Mouse (Mus musculus) liver, embryonic 12.5 days (tissue): ENCODE measurements around the gene Mylk4. TPM values are rescaled to one million over a fixed set of nuclear protein-coding genes. Genes with fewer than 3 reads are reported as not detected.

Experiments used
- ATAC-seq: fragments of 200-750 bp; cut with Nextera tagmentation; 2 replicates; pipeline ENCODE4 v1.8.0; 2017; ENCODE audit warnings: moderate number of reproducible peaks, mild to moderate bottlenecking, moderate library complexity
- H3K27ac ChIP-seq: fragments of 300-500 bp; sonication (generic); 2 replicates; pipeline ENCODE4 v1.5.1; 2016; ENCODE audit warnings: mild to moderate bottlenecking
- H3K27me3 ChIP-seq: fragments of 300-500 bp; sonication (generic); replicated peaks from 2 replicates; pipeline ENCODE4 v1.6.1; 2016; ENCODE audit warnings: mild to moderate bottlenecking, moderate library complexity
- H3K36me3 ChIP-seq: fragments of 300-500 bp; sonication (generic); 2 replicates; pipeline ENCODE4 v1.6.1; 2016; ENCODE audit warnings: mild to moderate bottlenecking, moderate library complexity
- H3K4me1 ChIP-seq: fragments of 300-500 bp; sonication (generic); 2 replicates; pipeline ENCODE4 v1.6.1; 2016
- H3K4me2 ChIP-seq: fragments of 300-500 bp; sonication (generic); 2 replicates; pipeline ENCODE4 v1.6.1; 2016; ENCODE audit warnings: mild to moderate bottlenecking, moderate library complexity
- H3K4me3 ChIP-seq: fragments of 300-500 bp; sonication (generic); 2 replicates; pipeline ENCODE4 v1.5.1; 2016; ENCODE audit warnings: mild to moderate bottlenecking, moderate library complexity
- H3K9ac ChIP-seq: fragments of 300-500 bp; sonication (generic); 2 replicates; pipeline ENCODE4 v1.6.1; 2016; ENCODE audit warnings: mild to moderate bottlenecking, moderate library complexity
- H3K9me3 ChIP-seq: fragments of 300-500 bp; sonication (generic); replicated peaks from 2 replicates; pipeline ENCODE4 v1.6.1; 2016; ENCODE audit warnings: mild to moderate bottlenecking, moderate library complexity
- WGBS: fragments of 180-500 bp; shearing (Covaris S2); methylation state at CpG from one replicate; pipeline ENCODE4 v1.1.7; 2016; ENCODE audit not compliant: insufficient replicate concordance; 5-methylcytosine and 5-hydroxymethylcytosine counted together
- polyA plus RNA-seq: library from polyadenylated mRNA; unstranded; fragments of >200 nt; fragmentation: Nextera tagmentation; extraction: Ambion mirVana; gene quantifications from 2 replicates; pipeline ENCODE4 v1.2.1, GENCODE M21; 2016

The Mylk4 gene
- polyA plus RNA-seq, 1 experiment from 2014 or later, result 0.05 TPM

DNA sequence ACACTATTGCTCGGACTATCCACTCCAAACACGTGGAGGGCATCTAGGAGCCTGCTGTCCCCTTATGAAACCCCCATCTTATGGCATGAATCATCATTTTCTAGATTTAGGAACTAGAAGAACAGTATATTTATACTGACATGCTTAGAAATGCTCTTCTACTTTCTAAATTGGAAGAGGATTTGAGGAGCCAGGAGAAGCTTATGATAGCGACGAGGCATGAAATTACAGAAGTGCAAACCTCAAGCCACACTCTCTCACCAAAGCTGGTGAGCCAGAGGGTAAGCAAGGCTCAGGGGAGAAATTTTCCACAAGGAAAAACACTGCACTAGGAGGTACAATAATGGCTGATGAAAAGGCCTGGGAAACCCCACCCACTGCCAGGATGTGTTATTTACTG is 6.0 kb upstream of the Mylk4 start:
- WGBS, result 64% methylated on average over 4 of the region's 4 CpGs
- H3K4me3 ChIP-seq, result no peak overlapping the region
- H3K9ac ChIP-seq, result no peak overlapping the region
- no peaks in the 10 kb centered on the region for H3K9me3 ChIP-seq
- H3K27ac ChIP-seq, result no peak overlapping the region
- no peaks in the 10 kb centered on the region for H3K4me1 ChIP-seq
- H3K4me2 ChIP-seq, result no peak overlapping the region
- no peaks in the 10 kb centered on the region for H3K27me3 ChIP-seq
- no peak for ATAC-seq
- no peaks in the 10 kb centered on the region for H3K36me3 ChIP-seq

DNA sequence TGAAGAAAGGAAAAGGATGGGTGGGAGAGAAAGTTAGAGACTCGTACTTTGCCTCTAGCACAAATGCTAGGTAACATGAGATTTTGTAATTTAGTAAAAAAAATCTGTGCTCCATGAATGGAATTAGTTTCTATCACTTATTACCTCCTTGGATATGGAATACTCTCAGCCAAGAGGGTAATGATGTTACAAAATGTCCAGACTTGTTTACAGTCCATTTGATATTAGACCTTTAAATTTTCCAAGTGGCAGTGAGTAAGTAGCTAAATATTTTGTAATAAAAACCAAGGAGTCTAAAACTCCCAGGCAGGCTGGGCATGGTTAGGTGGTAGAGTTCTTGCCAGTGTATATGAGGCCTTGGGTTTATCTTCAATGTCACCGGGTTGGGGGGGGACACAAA is 3.8 kb upstream of the Mylk4 start:
- Histone ChIP-seq H3K36me3 (no peaks in the 10 kb centered on the region), H3K27me3 (no peaks in the 10 kb centered on the region), H3K9ac (no peak overlapping the region), H3K9me3 (no peaks in the 10 kb centered on the region), H3K4me2 (no peak overlapping the region), H3K4me3 (no peak overlapping the region), H3K4me1 (no peaks in the 10 kb centered on the region), H3K27ac (no peak overlapping the region)
- 48% methylated on average over 2 of the region's 2 CpGs for WGBS
- no peak for ATAC-seq

DNA sequence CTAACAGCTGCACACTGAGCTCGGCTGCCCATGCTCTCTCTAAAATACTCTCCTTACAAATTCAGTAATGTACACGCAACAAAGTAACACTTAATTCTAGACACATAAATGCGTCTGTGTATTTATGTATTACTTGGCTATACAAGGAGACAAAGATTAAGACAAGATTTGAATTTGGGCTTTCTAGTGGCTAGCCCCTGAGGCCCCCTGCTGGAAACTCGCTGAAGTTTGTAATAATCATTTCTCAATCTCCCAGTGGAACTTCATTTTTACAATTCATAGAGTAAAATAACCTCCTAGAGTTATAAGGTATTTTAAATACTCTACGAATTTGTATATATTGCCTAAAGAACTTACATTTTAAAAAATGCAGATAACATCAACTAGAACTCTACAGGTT is 699 bp downstream of the Mylk4 start:
- no peak for ATAC-seq
- Histone ChIP-seq H3K4me3 (no peak overlapping the region), H3K27me3 (no peaks in the 10 kb centered on the region), H3K27ac (no peak overlapping the region), H3K4me2 (no peak overlapping the region), H3K4me1 (no peaks in the 10 kb centered on the region), H3K36me3 (no peaks in the 10 kb centered on the region), H3K9ac (no peak overlapping the region), H3K9me3 (no peaks in the 10 kb centered on the region)
- 44% methylated on average over 5 of the region's 5 CpGs for WGBS

DNA sequence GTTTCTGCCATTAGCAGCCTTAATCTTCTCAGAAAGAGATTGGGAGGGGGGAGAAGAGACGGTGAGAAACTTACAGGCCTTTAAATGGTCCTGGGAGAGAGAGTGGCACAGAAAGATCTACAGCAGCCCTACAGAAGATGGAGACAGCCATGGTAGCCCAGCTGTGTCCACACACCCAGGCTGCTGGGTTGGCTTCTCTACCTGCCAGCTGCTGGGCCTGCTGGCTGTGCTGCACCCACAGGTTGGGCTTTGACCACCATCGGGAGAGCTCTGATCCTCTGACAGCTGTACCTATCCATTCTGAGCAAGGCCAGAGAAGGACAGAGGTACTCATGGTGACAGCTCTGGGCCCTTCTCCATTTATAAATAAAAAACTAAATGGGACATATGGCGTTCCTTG is 4.9 kb downstream of the Mylk4 start:
- no peak for ATAC-seq
- Histone ChIP-seq H3K9ac (no peak overlapping the region), H3K4me2 (no peak overlapping the region), H3K36me3 (no peaks in the 10 kb centered on the region), H3K4me3 (no peak overlapping the region), H3K9me3 (no peaks in the 10 kb centered on the region), H3K27ac (no peak overlapping the region), H3K4me1 (no peaks in the 10 kb centered on the region), H3K27me3 (no peaks in the 10 kb centered on the region)
- WGBS, result 53% methylated on average over 3 of the region's 3 CpGs

DNA sequence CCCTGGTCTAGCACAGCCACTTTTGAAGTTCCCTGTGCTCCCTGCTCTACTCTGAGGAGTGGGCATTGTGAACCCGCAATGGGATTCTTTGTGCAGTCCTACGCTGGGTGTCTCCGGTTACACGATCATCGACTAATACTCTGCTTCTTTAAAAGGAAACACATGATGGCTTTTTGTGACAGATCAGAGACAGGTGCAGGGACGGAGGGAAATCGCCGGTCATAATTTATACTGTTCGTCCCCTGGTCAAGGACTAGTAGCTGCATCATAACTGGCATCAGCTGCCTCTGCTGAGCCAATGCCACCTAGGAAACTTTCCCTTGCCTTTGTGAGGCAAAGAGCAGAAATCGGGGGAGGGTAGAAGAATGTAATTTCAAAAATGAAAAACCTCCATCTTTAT is 7.4 kb downstream of the Mylk4 start:
- ATAC-seq, result no peak
- 78% methylated on average over 10 of the region's 10 CpGs for WGBS
- no peak overlapping the region for H3K4me3 ChIP-seq

DNA sequence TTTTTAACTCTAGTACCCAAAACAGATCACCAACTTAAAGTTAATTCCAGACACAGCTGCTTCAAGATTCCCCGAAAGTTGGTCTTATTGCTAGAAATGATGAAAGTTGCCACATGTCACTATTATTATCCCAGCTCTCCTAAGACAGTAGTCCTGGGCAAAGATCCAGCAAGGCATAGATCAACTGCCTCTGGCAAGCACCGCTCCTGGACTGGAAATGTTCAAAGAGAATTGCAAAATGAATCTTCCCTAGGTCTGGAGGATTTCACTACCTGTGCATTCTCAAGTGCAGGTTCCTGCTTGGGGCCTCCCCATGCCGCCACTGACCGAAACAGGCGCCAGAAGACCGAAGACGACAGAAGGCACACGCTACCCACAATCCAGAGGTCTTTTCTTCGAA is 7.9 kb downstream of the Mylk4 start:
- Histone ChIP-seq H3K4me1 (no peaks in the 10 kb centered on the region), H3K4me2 (no peak overlapping the region), H3K9me3 (no peaks in the 10 kb centered on the region), H3K4me3 (no peak overlapping the region), H3K36me3 (no peaks in the 10 kb centered on the region), H3K9ac (no peak overlapping the region), H3K27me3 (no peaks in the 10 kb centered on the region), H3K27ac (no peak overlapping the region)
- WGBS, result 75% methylated on average over 9 of the region's 9 CpGs
- ATAC-seq, result no peak

More for the DNA sequence above, 7.4 kb downstream of the Mylk4 start:
- Histone ChIP-seq H3K4me1 (no peaks in the 10 kb centered on the region), H3K27ac (no peak overlapping the region), H3K4me2 (no peak overlapping the region), H3K36me3 (no peaks in the 10 kb centered on the region), H3K9me3 (no peaks in the 10 kb centered on the region), H3K9ac (no peak overlapping the region), H3K27me3 (no peaks in the 10 kb centered on the region)

DNA sequence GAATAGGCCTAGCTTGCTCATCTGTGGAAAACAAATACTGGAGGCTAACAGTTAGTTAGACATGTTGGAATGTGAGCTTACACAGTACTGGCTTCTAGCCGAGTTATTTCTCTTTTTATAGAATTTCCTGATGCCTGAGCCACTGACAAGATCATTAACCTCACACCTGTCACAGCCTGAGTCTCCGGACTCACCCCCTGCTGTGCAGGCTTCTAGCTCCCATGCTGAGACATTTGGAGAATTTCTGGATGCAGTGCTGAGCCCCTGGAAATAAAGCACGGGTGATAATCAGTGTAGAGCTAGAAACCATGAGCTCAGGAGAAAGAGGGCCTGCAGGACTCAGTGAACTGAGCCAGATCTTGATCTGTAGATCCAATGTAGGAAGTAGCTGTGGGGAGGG is 13.8 kb downstream of the Mylk4 start:
- no peaks in the 10 kb centered on the region for H3K36me3 ChIP-seq
- no peaks in the 10 kb centered on the region for H3K27me3 ChIP-seq
- H3K9ac ChIP-seq, result no peak overlapping the region
- H3K9me3 ChIP-seq, result no peaks in the 10 kb centered on the region
- no peak overlapping the region for H3K4me2 ChIP-seq
- ATAC-seq, result no peak
- H3K4me3 ChIP-seq, result no peak overlapping the region
- no peak overlapping the region for H3K27ac ChIP-seq
- no peaks in the 10 kb centered on the region for H3K4me1 ChIP-seq
- 24% methylated on average over 3 of the region's 3 CpGs for WGBS

DNA sequence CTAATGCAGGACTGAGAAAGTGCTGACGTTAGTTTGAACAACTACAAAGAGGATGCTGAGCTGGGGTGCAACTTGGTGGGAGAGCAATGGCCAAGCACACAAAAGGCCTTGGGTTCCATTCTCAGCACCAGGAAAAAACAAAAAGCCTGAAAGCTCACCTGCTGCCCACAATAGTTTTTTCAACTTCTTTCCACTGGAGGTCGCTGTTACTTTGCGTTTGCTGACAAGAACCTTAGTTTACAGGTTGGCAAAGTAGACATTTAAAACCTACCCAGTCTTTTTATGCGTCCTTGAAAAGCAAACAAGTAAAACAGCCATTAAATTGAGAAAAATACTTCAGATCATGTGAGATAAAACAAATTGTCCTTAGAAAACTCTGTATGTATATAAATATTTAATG is 15.7 kb downstream of the Mylk4 start:
- 8% methylated on average over 4 of the region's 4 CpGs for WGBS
- ATAC-seq, result no peak
- Histone ChIP-seq H3K4me1 (no peaks in the 10 kb centered on the region), H3K4me2 (no peak overlapping the region), H3K27me3 (no peaks in the 10 kb centered on the region), H3K4me3 (no peak overlapping the region), H3K36me3 (no peaks in the 10 kb centered on the region), H3K9me3 (no peaks in the 10 kb centered on the region), H3K9ac (no peak overlapping the region), H3K27ac (no peak overlapping the region)

DNA sequence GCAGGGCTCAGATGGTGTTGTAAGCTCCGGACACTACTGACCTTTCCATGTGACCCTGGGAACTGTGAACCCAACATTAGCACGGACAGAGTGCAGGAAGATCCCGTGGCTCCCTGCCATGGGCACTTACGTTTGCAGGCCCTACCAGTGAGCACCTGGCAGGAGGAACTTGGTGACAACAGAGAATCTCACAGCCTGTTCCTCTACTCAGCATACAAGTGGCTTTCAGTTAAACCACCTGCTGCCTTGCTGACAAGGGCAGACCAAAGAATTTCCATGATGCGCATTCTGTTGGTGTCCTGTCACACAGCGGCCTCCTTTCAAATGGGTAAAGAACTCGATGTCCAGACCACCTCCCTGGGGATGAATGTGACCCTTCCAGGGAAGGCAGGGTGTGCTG is 19.3 kb downstream of the Mylk4 start:
- no peak for ATAC-seq
- no peaks in the 10 kb centered on the region for H3K36me3 ChIP-seq

DNA sequence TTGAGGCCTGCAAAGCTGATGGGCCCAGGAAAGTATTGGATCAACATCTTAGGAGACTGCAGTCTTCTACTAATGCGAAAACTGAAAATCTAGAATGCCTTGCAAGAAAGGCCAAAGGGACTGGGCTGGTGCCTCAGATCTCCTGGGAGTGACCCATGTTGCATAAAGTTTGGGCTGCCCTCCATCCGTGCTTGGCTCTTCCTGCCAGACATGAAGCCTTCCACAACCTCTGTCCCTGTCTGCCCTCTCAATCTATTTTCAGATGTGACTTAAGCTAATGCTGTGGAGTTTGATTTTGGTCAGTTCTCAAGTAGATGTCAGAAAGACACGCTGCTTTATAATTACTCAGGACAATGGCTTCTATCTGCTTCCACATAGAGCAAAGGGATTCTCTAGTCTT is 20.6 kb downstream of the Mylk4 start:
- WGBS, result 47% methylated on average over 3 of the region's 3 CpGs
- no peaks in the 10 kb centered on the region for H3K27me3 ChIP-seq
- no peaks in the 10 kb centered on the region for H3K4me1 ChIP-seq

More for the DNA sequence above, 19.3 kb downstream of the Mylk4 start:
- no peak overlapping the region for H3K27ac ChIP-seq
- no peaks in the 10 kb centered on the region for H3K4me1 ChIP-seq
- no peaks in the 10 kb centered on the region for H3K27me3 ChIP-seq
- H3K4me3 ChIP-seq, result no peak overlapping the region
- no peak overlapping the region for H3K9ac ChIP-seq
- 36% methylated on average over 7 of the region's 7 CpGs for WGBS
- H3K4me2 ChIP-seq, result no peak overlapping the region
- no peaks in the 10 kb centered on the region for H3K9me3 ChIP-seq

DNA sequence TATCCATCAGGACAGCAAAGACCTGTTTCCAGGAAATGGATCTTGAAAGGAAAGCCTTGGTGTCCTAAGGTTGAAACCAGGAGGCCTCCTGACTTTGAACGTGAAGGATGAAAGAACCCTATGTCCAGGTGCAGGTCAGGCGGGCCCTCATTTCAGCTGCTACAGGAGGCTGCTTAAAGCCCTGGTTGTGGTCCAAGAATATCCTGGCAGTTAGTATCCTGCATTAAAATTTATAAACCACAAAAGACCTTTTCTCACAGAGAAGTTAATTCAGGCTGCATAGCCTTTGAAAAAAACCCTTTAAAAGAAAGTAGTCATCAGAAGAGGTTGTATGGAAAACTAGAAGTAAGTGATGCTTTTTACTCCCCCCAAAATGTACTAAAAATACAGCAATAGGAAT is 23.0 kb downstream of the Mylk4 start:
- WGBS, result 69% methylated on average over 2 of the region's 2 CpGs
- H3K27me3 ChIP-seq, result no peaks in the 10 kb centered on the region
- H3K4me3 ChIP-seq, result no peak overlapping the region
- no peak for ATAC-seq
- no peaks in the 10 kb centered on the region for H3K36me3 ChIP-seq
- H3K4me2 ChIP-seq, result no peak overlapping the region
- no peak overlapping the region for H3K9ac ChIP-seq
- no peak overlapping the region for H3K27ac ChIP-seq
- no peaks in the 10 kb centered on the region for H3K9me3 ChIP-seq
- no peaks in the 10 kb centered on the region for H3K4me1 ChIP-seq

More for the DNA sequence above, 20.6 kb downstream of the Mylk4 start:
- Histone ChIP-seq H3K36me3 (no peaks in the 10 kb centered on the region), H3K27ac (no peak overlapping the region), H3K4me3 (no peak overlapping the region), H3K4me2 (no peak overlapping the region), H3K9ac (no peak overlapping the region), H3K9me3 (no peaks in the 10 kb centered on the region)
- no peak for ATAC-seq

DNA sequence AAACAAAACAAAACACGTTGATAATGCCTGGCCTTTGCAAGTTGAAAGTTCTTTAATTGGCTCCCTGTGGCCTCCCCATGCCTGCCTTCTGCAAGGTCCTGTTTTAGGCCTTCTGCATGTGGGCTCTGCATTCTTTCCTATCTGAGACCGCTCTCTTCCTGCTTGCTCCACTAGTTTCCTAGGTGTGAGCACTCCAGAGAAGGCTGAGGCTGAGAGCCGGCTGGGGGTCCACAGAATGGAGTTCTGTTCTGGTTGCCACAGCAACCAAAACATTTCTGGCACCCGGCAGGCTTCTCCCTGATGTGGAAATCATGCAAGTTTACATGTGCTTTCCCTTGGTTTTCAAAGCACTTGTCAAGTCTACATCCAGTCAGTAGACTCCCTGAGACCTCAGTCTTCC is 24.7 kb downstream of the Mylk4 start:
- no peaks in the 10 kb centered on the region for H3K4me1 ChIP-seq

DNA sequence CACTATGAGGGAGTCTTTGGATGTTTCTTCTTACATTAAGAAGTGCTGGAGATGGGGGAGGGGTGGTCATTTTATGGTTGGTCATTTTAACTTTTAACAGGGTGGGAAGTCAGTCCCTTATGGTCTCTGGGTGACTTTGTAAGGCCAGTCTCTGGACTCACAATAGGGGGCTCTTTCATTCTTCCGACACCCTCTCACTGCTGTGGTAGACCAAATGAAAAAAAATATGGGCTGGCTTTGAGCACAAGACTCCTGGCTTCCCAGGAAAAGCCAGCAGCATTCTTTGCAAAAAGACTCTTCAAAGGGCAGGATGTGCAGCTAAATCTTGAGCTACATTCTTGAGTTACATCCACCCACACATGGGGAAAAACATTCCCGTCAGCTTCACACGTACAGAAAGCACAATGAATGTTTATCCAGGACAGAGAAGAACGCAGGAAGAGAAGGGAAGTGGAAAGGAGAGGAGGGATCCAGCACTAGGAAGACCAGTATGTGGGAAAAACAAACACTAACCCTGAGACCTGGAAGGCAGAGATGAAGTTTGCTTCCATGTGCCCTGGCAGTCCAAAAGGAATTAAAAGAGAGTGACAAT is 31.6 kb downstream of the Mylk4 start:
- no peaks in the 10 kb centered on the region for H3K27me3 ChIP-seq
- 39% methylated on average over 4 of the region's 4 CpGs for WGBS
- no peaks in the 10 kb centered on the region for H3K36me3 ChIP-seq
- no peaks in the 10 kb centered on the region for H3K4me1 ChIP-seq
- no peak overlapping the region for H3K9ac ChIP-seq
- no peaks in the 10 kb centered on the region for H3K9me3 ChIP-seq
- H3K27ac ChIP-seq, result no peak overlapping the region
- no peak for ATAC-seq
- H3K4me2 ChIP-seq, result no peak overlapping the region
- H3K4me3 ChIP-seq, result no peak overlapping the region

More for the DNA sequence above, 24.7 kb downstream of the Mylk4 start:
- no peak overlapping the region for H3K9ac ChIP-seq
- no peaks in the 10 kb centered on the region for H3K27me3 ChIP-seq
- no peak overlapping the region for H3K27ac ChIP-seq
- 35% methylated on average over 4 of the region's 4 CpGs for WGBS
- H3K4me3 ChIP-seq, result no peak overlapping the region
- H3K9me3 ChIP-seq, result no peaks in the 10 kb centered on the region
- H3K4me2 ChIP-seq, result no peak overlapping the region
- no peak for ATAC-seq
- no peaks in the 10 kb centered on the region for H3K36me3 ChIP-seq
